Mouse (Mus musculus) liver, adult 2 months (tissue): ENCODE measurements around the gene Wfdc1.

Experiments
- CTCF ChIP-seq: fragments of 200-500 bp; IDR thresholded peaks from 2 replicates; pipeline ENCODE4 v1.5.1; 2011; ENCODE audit warnings: low read depth, low read length, control low read depth
- POLR2A ChIP-seq: fragments of 200-500 bp; IDR thresholded peaks from 2 replicates; pipeline ENCODE4 v1.6.1; 2011; ENCODE audit warnings: low read length, control low read depth; ENCODE audit not compliant: insufficient read depth; ENCODE audit errors: extremely low read depth

DNA sequence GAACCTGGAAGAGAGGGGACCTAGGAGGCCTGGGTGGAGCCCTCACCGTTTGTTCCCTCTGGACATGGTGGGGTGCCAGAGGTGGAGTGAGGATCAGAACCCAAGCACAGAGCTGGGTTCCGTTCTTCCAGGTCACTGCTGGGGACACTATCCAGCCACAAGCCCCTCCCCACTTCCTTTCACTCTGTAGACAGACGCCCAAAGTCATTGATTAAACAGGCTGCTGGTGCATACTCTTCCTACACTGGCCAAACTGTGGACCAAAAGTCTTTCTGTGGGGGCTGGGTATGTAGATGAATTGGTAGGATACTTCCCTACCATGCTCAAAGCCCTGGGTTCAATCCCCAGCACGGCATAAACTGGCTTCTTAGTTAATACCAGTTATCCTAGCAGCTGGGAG lies 25.8 kb downstream of the Wfdc1 start:
- TF ChIP-seq CTCF, result no peak
- TF ChIP-seq POLR2A, result no peak
